Mouse (Mus musculus) heart, adult 8-10 months (tissue): ENCODE results near the gene Mllt3. TPM values are rescaled to one million over a fixed set of nuclear protein-coding genes. Genes with fewer than 3 reads are reported as not detected.

Experiments used
- DNase-seq: peaks from one replicate; pipeline ENCODE4 v3.0.0; 2022; ENCODE audit warnings: low spot score
- total RNA-seq, 4 experiments: library from RNA; stranded (reverse); gene quantifications; 2 replicates each; pipeline ENCODE4 v1.2.4; 2022

Gene Mllt3
- total RNA-seq, 4 experiments from 2014 or later: 14.6 to 17.5 (median 15.6) TPM

DNA sequence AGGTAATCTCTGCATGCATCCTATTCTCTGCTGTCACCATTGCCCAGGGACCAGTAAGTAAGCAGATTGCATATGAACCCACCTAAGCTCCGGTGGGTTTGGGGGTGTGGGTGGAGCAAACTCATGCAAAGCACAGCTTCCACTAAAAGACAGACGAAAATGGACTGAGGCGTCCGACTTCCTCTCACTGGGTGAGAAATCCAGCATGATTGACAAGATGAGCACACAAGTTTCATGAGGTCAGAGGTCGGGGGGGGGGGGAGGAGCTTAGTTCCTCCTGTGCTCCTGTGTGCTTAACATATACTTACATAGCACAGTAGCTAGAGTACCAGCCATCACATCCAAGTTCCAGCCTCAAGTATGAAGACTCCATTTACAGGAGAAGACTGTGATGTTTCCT lies 206.8 kb downstream of the Mllt3 start:
- DNase-seq: no peak

GRCm38 (mm10) chr4:87823623-87824022 lies 209.5 kb downstream of the Mllt3 start:
- DNase-seq: no peak

DNA sequence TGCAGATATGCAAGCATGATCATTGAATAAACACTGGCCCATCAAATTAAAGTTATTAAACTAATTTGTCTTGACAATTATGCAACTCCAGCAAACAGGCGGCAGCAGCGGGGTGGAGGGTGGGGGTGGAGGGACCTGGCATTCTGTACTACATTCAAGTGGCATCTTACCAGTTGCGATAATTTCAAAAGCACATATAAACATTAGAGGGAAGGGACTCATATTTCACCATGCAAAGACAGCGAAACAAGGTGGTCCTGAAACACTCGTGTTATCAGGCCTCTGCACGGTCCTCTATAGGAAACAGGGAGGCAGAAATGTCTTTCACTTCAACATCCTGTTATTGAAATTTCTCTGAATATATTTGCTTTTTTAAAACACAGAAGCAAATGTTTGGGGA lies 210.0 kb downstream of the Mllt3 start:
- no peak for DNase-seq

DNA sequence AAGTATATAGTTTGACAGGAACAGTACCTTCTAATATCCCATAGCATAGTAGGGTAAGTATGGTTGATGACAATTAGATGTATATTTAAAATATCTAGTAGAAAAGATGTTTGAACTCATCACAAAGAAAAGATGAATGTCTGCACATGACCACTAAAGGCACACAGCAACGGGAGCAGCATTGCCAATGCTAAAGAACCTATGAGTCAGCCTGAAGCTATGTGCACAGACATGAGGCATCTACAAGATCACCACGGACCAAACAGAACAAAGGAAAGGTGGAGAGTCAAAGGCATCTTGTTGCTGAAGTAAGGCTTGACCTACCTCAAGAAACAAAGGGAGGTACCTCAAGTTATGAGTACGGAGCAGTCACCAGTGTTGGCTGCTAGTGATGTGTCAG lies 212.3 kb downstream of the Mllt3 start:
- no peak for DNase-seq

DNA sequence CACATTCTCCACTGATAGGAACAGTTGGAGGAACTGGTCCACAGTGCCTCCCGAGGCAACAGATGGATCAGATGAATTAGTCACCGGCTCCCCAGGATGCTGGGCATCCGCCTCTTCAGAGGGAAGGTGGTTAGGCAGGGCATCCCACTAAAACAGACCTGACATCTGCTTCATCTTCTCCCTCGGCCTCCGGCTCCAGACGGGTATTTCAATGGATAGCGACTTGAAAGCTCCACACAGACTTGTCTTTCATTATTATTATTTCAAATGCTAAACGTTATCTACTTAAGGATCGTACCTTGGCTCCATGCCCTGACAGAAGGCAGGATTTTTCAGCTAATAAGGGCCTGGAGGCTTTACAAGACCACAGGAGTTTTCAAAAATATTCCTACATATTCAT lies 214.0 kb downstream of the Mllt3 start:
- no peak for DNase-seq

- no peak for DNase-seq
These were observed 214.9 kb downstream of the Mllt3 start for GRCm38 (mm10) chr4:87818276-87818675.

- DNase-seq: no peak
These were observed 217.6 kb downstream of the Mllt3 start for GRCm38 (mm10) chr4:87815465-87816108.

GRCm38 (mm10) chr4:87811899-87812298 lies 221.3 kb downstream of the Mllt3 start:
- DNase-seq: no peak

GRCm38 (mm10) chr4:87806196-87806987 lies 226.8 kb downstream of the Mllt3 start:
- no peak for DNase-seq

DNA sequence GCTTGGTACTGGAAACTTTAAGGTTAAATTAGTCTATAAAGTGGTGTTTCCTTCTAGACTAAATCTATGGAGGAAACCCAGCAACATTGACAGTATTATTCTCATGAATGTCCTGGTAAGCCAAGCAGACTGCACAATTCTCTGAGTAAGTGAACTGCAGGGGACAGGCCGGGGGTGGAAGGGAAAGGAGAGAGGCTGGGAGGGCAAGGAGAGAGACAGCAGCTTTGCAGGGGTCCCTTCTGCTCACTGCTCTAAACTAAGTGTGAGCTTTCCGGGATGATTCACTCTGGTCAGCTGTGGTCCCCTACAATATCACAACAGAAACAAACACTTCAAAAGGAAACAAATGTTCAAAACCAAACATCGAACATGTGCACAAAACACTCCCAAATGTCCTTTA lies 228.6 kb downstream of the Mllt3 start:
- no peak for DNase-seq

- no peak for DNase-seq
These were observed 229.9 kb downstream of the Mllt3 start for GRCm38 (mm10) chr4:87803313-87803712.

- no peak for DNase-seq
These were observed 231.0 kb downstream of the Mllt3 start for GRCm38 (mm10) chr4:87802140-87802539.

GRCm38 (mm10) chr4:87801332-87801731 lies 231.8 kb downstream of the Mllt3 start:
- no peak for DNase-seq

DNA sequence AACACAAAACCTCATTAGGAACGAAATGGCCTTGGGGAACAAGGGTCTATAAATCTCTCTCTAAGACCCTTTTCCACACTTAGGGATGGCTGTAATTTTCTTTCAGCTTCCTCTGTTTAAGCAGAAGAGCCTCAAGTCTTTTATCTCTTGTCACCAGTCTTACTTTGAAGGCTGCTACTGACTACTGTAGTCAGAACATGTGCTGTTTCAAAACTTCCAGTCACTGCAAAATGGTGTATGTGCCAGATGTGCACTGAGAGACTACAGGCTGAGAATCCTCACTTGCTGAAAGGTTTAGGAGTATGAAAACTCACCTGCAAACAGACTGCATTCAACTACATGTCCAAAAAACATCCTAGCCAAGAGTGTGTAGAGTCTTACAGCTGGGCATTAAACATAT lies 232.9 kb downstream of the Mllt3 start:
- DNase-seq: no peak

- no peak for DNase-seq
These were observed 233.7 kb downstream of the Mllt3 start for GRCm38 (mm10) chr4:87799418-87799817.

DNA sequence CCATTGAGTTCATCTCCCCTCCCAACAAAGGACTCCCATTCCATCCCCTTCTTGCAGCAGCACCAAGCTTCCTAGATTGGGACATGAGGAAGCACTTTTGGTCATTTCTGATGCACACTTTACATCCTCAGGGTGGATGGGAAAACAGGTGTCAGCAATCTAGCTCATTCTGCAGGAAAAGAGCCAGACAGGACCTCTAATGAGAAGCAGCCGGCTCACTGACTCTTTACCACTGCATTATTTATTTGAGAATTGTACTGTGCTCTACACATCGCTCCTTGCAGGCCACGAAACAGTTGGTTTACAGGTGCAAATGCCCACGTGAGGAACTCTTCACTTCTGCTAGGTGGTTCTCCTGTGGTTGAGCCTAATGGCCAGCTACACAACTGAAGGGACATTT lies 237.9 kb downstream of the Mllt3 start:
- no peak for DNase-seq

- no peak for DNase-seq
These were observed 238.9 kb downstream of the Mllt3 start for GRCm38 (mm10) chr4:87794216-87794615.

GRCm38 (mm10) chr4:87792511-87792910 lies 240.7 kb downstream of the Mllt3 start:
- no peak for DNase-seq

DNA sequence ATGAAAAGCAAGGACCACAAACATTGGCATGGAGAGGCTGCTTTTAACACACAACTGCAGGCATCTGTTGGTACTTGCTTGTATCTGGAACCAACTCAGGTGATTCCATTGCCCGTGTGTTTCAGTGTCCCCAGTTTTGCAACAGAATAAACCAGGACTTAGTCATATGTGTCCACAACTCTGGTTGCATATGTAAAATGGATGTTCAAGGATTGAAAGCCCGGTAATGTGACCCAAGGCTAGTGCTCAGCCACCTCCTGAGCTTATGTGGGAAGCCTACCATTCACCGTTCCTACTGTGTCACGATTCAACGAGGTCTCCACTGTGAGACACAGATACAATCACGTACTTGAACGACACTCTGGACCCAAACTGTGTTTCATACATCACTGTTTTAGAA lies 243.7 kb downstream of the Mllt3 start:
- DNase-seq: no peak

DNA sequence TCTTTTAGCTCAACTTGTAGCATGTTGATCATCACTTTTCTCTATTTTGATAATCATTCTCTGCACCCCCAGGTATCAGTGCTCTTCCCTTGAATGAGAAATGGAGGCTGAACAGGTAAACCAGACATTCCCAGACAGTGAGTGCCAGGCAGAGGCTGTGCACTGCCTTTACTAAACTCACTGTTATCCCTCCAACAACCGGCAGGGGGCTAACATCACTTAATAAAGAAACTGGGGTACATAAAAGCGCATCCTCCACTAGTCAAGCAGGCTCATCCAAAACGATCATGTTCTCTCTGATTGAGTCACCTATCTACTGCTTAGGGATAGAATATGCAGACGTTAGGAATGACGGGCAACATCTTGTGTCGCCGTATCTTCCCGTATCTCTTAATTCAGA lies 244.5 kb downstream of the Mllt3 start:
- DNase-seq: peak; percentile 35

- DNase-seq: peak; percentile 48
These were observed 247.8 kb downstream of the Mllt3 start for GRCm38 (mm10) chr4:87785132-87786074.

- no peak for DNase-seq
These were observed 249.4 kb downstream of the Mllt3 start for GRCm38 (mm10) chr4:87783809-87784208.
